8 mouse cellular contexts compared by ENCODE assay signal in genomic region chr7:80992631-80992979, GRCm38 (mm10). TPM values are rescaled to one million over a fixed set of nuclear protein-coding genes. Genes with fewer than 3 reads are reported as not detected.
A peak's percentile ranks its signal among the peaks of the same experiment; 100 is the strongest.
DNase-seq lines count a peak whose midpoint lies in the region; ATAC-seq and TF ChIP-seq lines count a peak whose summit lies in the region.

No protein-coding gene starts in this region.

- no peaks in the 10 kb centered on the region for H3K27me3 ChIP-seq in lung, embryonic 14.5 days (ENCODE audit: insufficient read depth, low read length)
- no peaks in the 10 kb centered on the region for H3K27me3 ChIP-seq in forebrain, postnatal 0 days (ENCODE audit: insufficient read depth, low read length)

- WGBS in lung, embryonic 14.5 days: 2% methylated on average over 12 of the region's 12 CpGs
- WGBS in forebrain, postnatal 0 days: under 1% methylated on average over 12 of the region's 12 CpGs

- H3K4me1 ChIP-seq in lung, embryonic 14.5 days (ENCODE audit: insufficient read depth): peaks cover 14% of the 10 kb centered on the region; the same call in 1 of the 2 replicates
- H3K4me1 ChIP-seq in forebrain, postnatal 0 days (ENCODE audit: insufficient read depth): peaks cover 24% of the 10 kb centered on the region

- peak overlapping the region; percentile 94 for H3K27ac ChIP-seq in lung, embryonic 14.5 days (ENCODE audit: low read depth)
- peak overlapping the region; percentile 94 for H3K27ac ChIP-seq in forebrain, postnatal 0 days (ENCODE audit: low read depth, low read length)

- H3K4me3 ChIP-seq in lung, embryonic 14.5 days (ENCODE audit: low read depth, low read length): peak overlapping the region; percentile 95
- peak overlapping the region; percentile 92 for H3K4me3 ChIP-seq in forebrain, postnatal 0 days (ENCODE audit: low read depth, low read length)

- peak overlapping the region; percentile 96 for H3K9ac ChIP-seq in lung, embryonic 14.5 days
- H3K9ac ChIP-seq in forebrain, postnatal 0 days: peak overlapping the region; percentile 98

- H3K36me3 ChIP-seq in lung, embryonic 14.5 days (ENCODE audit: insufficient read depth): 0 out of 2 replicates have a peak, but pooled peaks cover 3% of the 10 kb centered on the region
- no peaks in the 10 kb centered on the region for H3K36me3 ChIP-seq in forebrain, postnatal 0 days (ENCODE audit: insufficient read depth)

- no peak for TF ChIP-seq CTCF in lung, embryonic 14.5 days (IDR thresholded peaks at IDR 0.05; ENCODE audit: low read depth)
- no peak for TF ChIP-seq CTCF in forebrain, postnatal 0 days (IDR thresholded peaks at IDR 0.05; ENCODE audit: low read depth)

- DNase-seq in lung, embryonic 14.5 days: peak; percentile 48
- no peak for DNase-seq in lung, postnatal 10 days
- peak; percentile 35 for DNase-seq in brain, adult 2 months (ENCODE audit: low read depth, low spot score)
- peak; percentile 41 for DNase-seq in forebrain, postnatal 0 days
- peak; percentile 61 for DNase-seq in kidney, adult 11 months
- peak; percentile 25 for DNase-seq in lung, postnatal 14 days
- no peak for DNase-seq in yolk sac, embryonic 10.5 days (ENCODE audit: low spot score)
- no peak for DNase-seq in urinary bladder, postnatal 10 days (ENCODE audit: low spot score)

- H3K4me2 ChIP-seq in lung, embryonic 14.5 days: peak overlapping the region; percentile 84
- H3K4me2 ChIP-seq in forebrain, postnatal 0 days (ENCODE audit: low read depth): peak overlapping the region; percentile 74

- H3K9me3 ChIP-seq in lung, embryonic 14.5 days (ENCODE audit: low read depth, low read length): no peaks in the 10 kb centered on the region
- no peaks in the 10 kb centered on the region for H3K9me3 ChIP-seq in forebrain, postnatal 0 days (ENCODE audit: low read length)

- no peak for ATAC-seq in lung, embryonic 14.5 days (ENCODE audit: insufficient read depth)
- ATAC-seq in forebrain, postnatal 0 days: no peak

RNA-seq across cellular contexts. Expression of gene Zfp592, which starts 0.9 kb away (rescaled TPM):
- 18.1 and 19.7 TPM in 2 replicates for polyA plus RNA-seq in lung, embryonic 14.5 days (2014; fragmentation: Nextera tagmentation; extraction: Ambion mirVana)
- total RNA-seq in forebrain, postnatal 0 days (2014; rRNA removed): 22.0 and 22.1 TPM in 2 replicates
- 3.9 and 5.2 TPM in 2 replicates for polyA plus RNA-seq in forebrain, postnatal 0 days (2015; fragmentation: Nextera tagmentation; extraction: Ambion mirVana)

RNA-seq across cellular contexts. Expression of gene Sec11a, which starts 45.0 kb away (rescaled TPM):
- polyA plus RNA-seq in lung, embryonic 14.5 days (2014; fragmentation: Nextera tagmentation; extraction: Ambion mirVana): 191 and 196 TPM in 2 replicates
- 64.6 and 72.5 TPM in 2 replicates for total RNA-seq in forebrain, postnatal 0 days (2014; rRNA removed)
- polyA plus RNA-seq in forebrain, postnatal 0 days (2015; fragmentation: Nextera tagmentation; extraction: Ambion mirVana): 133 and 140 TPM in 2 replicates

Comparison
In these comparisons a context has a peak if more than half of its experiments do, and no peak if none do; other contexts are left out.
1. DNase-seq: peak in lung, embryonic 14.5 days (single experiment), brain, adult 2 months (single experiment), forebrain, postnatal 0 days (single experiment), kidney, adult 11 months (single experiment) and lung, postnatal 14 days (single experiment); none in lung, postnatal 10 days (single experiment), yolk sac, embryonic 10.5 days (single experiment) and urinary bladder, postnatal 10 days (single experiment).